Mouse (Mus musculus): Measurements from ENCODE around the gene Trpc2. TPM values are rescaled to one million over a fixed set of nuclear protein-coding genes. Genes with fewer than 3 reads are reported as not detected.
A peak's percentile ranks its signal among the peaks of the same experiment; 100 is the strongest.

Gene Trpc2
- polyA plus RNA-seq, 1 experiment from 2014 or later = 0.17 TPM

DNA sequence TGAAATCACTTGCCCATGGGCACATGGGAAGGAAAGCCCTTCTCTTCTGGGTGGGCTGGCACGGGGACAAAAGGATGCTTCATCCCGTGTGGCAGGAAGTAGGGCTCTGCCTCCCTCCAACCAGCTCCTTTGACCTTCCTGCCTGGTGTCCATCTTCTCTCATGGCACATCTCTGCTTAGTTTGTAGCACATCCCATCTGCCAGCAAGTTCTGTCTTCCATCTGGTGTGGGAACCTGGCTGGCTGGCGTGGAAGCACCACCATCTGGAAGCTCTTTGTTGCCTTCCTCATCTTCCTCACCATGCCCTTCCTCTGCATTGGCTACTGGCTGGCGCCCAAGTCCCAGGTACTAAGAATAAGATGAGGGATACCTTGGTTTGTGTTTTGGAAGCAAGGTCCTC is 4.4 kb downstream of the Trpc2 start:
- Histone ChIP-seq H3K4me2 (ENCODE audit: low read depth, low read length) (no peak overlapping the region), H3K27ac (ENCODE audit: low read length) (no peak overlapping the region), H3K27me3 (ENCODE audit: control insufficient read depth, insufficient read depth, low read length) (no peaks in the 10 kb centered on the region), H3K9ac (ENCODE audit: low read length) (no peak overlapping the region), H3K9me3 (replicated peaks; ENCODE audit: control insufficient read depth, low read length) (no peaks in the 10 kb centered on the region; the same call in 1 of the 2 replicates), H3K4me3 (ENCODE audit: low read length) (no peak overlapping the region), H3K36me3 (ENCODE audit: control insufficient read depth, insufficient read depth) (peaks cover 9% of the 10 kb centered on the region), H3K4me1 (ENCODE audit: control insufficient read depth, insufficient read depth, low read length) (no peaks in the 10 kb centered on the region)
- WGBS = 94% methylated on average over 4 of the region's 4 CpGs
- no peak for ATAC-seq (replicated peaks; ENCODE audit: extremely low read depth, insufficient read depth, low FRiP score)

DNA sequence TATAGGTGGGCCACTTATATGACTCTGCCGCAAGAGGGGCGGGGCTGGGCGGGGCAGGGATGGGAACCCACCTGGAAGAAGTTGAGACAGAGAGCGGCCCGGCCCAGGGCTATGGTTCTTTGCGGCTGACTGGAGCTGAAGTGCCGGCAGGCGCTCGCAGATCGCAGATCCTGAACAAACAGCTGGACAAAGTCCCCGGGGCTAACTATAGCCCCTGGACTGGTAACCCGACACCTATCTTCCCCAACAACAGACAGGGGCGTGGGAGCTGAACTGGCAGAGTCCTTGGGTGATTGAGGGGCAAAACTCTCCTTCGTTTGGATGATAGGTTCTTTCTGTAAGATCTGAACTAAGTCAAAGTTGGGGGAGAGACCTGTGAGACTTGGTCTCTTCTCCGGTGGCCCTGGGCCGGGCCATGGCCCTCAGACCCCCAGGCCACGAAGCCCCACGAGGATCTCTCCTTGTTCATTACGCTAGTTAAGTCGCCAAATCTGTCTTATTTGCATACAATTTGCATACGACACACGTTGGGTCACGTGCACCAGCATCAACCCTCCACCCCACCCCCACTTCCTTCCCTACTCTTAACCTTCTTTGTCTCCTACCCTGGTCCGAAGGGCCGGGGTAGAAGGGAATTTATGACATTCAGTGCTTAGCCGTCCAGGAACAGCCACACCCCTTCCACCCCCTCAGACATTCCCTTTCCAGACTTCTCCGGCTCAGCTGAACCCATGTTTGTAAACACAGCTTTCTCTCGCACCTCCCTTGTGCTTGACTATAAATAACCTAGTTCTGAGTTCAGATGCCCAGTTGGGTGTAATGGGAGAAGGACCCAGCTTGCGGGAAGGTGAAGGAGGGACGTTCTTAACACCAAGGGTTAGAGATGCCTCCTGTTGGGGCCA is 17.1 kb downstream of the Trpc2 start:
- 6% methylated on average over 30 of the region's 30 CpGs for WGBS
- H3K27me3 ChIP-seq (ENCODE audit: control insufficient read depth, insufficient read depth, low read length) = no peaks in the 10 kb centered on the region
- H3K4me1 ChIP-seq (ENCODE audit: control insufficient read depth, insufficient read depth, low read length) = peaks cover 17% of the 10 kb centered on the region
- H3K9ac ChIP-seq (ENCODE audit: low read length) = peak overlapping the region; percentile 11
- H3K9me3 ChIP-seq (replicated peaks; ENCODE audit: control insufficient read depth, low read length) = no peaks in the 10 kb centered on the region
- ATAC-seq (replicated peaks; ENCODE audit: extremely low read depth, insufficient read depth, low FRiP score) = peak; percentile 55
- peak overlapping the region; percentile 60 for H3K4me2 ChIP-seq (ENCODE audit: low read depth, low read length)
- no peaks in the 10 kb centered on the region for H3K36me3 ChIP-seq (ENCODE audit: control insufficient read depth, insufficient read depth)
- 0 out of 2 replicates have a peak overlapping the region, but pooled peaks have one; percentile 25 for H3K27ac ChIP-seq (ENCODE audit: low read length)
- peak overlapping the region; percentile 30 for H3K4me3 ChIP-seq (ENCODE audit: low read length)

DNA sequence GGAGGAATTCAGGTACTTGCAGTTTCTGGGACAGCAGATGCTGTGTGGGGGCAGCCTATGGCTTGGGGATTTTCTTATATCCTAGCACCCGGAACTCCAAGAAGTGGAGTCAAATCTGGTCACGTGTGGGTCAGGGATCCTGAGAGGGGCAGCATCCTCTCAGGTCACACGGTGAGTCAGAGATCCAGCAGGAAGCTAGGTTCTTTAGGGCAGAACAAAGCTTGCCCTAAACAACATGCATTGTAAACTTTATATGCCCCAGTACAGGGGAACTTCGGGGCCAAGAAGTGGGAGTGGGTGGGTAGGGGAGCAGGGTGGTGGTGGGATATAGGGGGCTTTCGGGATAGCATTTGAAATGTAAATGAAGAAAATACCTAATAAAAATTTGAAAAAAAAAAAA is 18.0 kb downstream of the Trpc2 start:
- WGBS = 69% methylated on average over 5 of the region's 5 CpGs
- Histone ChIP-seq H3K27ac (ENCODE audit: low read length) (0 out of 2 replicates have a peak overlapping the region, but pooled peaks have one; percentile 25), H3K4me2 (ENCODE audit: low read depth, low read length) (no peak overlapping the region)

DNA sequence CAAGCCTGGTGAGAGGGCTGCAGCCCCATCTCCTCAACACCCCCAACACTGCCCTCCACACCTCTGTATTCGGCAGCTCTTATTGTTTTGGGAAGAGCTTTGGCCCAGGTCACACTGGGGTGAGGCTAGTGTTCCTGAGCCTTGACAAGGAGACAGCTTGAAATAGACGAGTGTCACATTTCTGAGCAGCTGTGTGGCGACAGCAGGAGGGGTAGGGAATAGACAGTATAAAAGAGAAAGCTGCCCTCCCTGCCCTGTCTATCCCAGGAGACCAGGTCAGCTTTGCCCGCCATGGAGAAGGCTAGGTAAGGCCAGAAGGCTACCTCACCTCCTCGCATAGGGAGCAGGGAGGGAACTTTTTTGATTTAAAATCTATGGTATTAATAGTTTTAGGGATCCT is 18.6 kb downstream of the Trpc2 start, which contains the start of gene Art1:
TSS of gene Art1 (plus strand) at position 257 of the 400 bp plus-strand sequence.
- H3K4me3 ChIP-seq (ENCODE audit: low read length) = no peak within 1 kb of the TSS
- 52% methylated on average over 5 of the region's 5 CpGs for WGBS

More for the DNA sequence above, 18.0 kb downstream of the Trpc2 start:
- Histone ChIP-seq H3K27me3 (ENCODE audit: control insufficient read depth, insufficient read depth, low read length) (no peaks in the 10 kb centered on the region), H3K4me3 (ENCODE audit: low read length) (no peak overlapping the region), H3K9ac (ENCODE audit: low read length) (peak overlapping the region; percentile 21; the same call in 1 of the 2 replicates), H3K36me3 (ENCODE audit: control insufficient read depth, insufficient read depth) (no peaks in the 10 kb centered on the region), H3K9me3 (replicated peaks; ENCODE audit: control insufficient read depth, low read length) (no peaks in the 10 kb centered on the region), H3K4me1 (ENCODE audit: control insufficient read depth, insufficient read depth, low read length) (peaks cover 17% of the 10 kb centered on the region)
- ATAC-seq (replicated peaks; ENCODE audit: extremely low read depth, insufficient read depth, low FRiP score) = no peak

DNA sequence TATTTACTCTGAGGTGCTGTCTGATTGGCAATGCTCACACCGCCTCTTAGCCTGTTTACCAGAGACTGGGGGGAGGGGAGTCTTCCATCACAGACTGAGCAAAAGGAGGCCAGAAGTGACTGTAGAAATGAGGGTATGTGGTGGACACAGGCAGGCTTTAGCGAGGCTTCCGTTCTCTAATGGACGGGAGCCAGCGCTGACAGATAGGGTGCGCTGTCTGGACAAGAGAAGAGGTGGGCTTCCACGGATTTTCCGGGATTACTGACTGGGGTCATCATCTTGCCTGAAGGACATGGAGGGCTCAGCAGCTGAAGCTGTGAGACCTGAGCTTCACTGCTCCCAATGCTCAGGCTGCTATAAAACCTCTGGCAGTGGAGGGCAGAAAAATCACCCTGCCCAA is 19.3 kb downstream of the Trpc2 start:
- no peaks in the 10 kb centered on the region for H3K36me3 ChIP-seq (ENCODE audit: control insufficient read depth, insufficient read depth)
- H3K4me2 ChIP-seq (ENCODE audit: low read depth, low read length) = no peak overlapping the region
- H3K4me3 ChIP-seq (ENCODE audit: low read length) = no peak overlapping the region
- H3K27me3 ChIP-seq (ENCODE audit: control insufficient read depth, insufficient read depth, low read length) = no peaks in the 10 kb centered on the region
- H3K27ac ChIP-seq (ENCODE audit: low read length) = no peak overlapping the region
- H3K4me1 ChIP-seq (ENCODE audit: control insufficient read depth, insufficient read depth, low read length) = peaks cover 22% of the 10 kb centered on the region
- WGBS = 50% methylated on average over 8 of the region's 8 CpGs
- H3K9me3 ChIP-seq (replicated peaks; ENCODE audit: control insufficient read depth, low read length) = no peaks in the 10 kb centered on the region
- ATAC-seq (replicated peaks; ENCODE audit: extremely low read depth, insufficient read depth, low FRiP score) = no peak
- H3K9ac ChIP-seq (ENCODE audit: low read length) = no peak overlapping the region

More for the DNA sequence above, 18.6 kb downstream of the Trpc2 start, which contains the start of gene Art1:
- no peaks in the 10 kb centered on the region for H3K27me3 ChIP-seq (ENCODE audit: control insufficient read depth, insufficient read depth, low read length)
- H3K36me3 ChIP-seq (ENCODE audit: control insufficient read depth, insufficient read depth) = no peaks in the 10 kb centered on the region
- peak within 1 kb of the TSS; percentile 21; the same call in 1 of the 2 replicates for H3K9ac ChIP-seq (ENCODE audit: low read length)
- ATAC-seq (replicated peaks; ENCODE audit: extremely low read depth, insufficient read depth, low FRiP score) = no peak
- no peaks in the 10 kb centered on the region for H3K9me3 ChIP-seq (replicated peaks; ENCODE audit: control insufficient read depth, low read length)
- peaks cover 17% of the 10 kb centered on the region for H3K4me1 ChIP-seq (ENCODE audit: control insufficient read depth, insufficient read depth, low read length)
- H3K4me2 ChIP-seq (ENCODE audit: low read depth, low read length) = peak within 1 kb of the TSS; percentile 60
- 0 out of 2 replicates have a peak within 1 kb of the TSS, but pooled peaks have one; percentile 25 for H3K27ac ChIP-seq (ENCODE audit: low read length)

DNA sequence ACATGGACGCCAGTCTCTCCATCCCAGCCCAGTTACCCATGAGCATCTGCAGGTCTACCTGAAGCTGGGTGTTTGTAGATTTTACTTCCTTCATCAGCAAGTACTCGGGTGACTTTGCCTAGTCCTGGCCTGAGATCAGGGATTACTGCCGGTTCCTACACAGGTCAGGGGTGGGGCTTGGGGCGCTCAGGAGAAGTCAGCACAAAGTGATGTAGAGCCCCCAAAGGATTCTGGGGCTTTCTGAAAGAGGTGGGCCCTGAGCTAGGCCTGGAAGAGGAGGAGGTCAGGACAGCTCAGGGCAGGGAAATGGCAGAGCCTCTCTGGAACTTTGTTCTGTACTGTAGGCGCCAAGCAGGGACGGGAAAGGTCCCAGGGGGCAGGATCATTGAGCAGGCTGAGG is 19.8 kb downstream of the Trpc2 start:
- Histone ChIP-seq H3K9ac (ENCODE audit: low read length) (no peak overlapping the region), H3K36me3 (ENCODE audit: control insufficient read depth, insufficient read depth) (no peaks in the 10 kb centered on the region), H3K27ac (ENCODE audit: low read length) (no peak overlapping the region), H3K4me3 (ENCODE audit: low read length) (no peak overlapping the region), H3K9me3 (replicated peaks; ENCODE audit: control insufficient read depth, low read length) (no peaks in the 10 kb centered on the region), H3K4me1 (ENCODE audit: control insufficient read depth, insufficient read depth, low read length) (peaks cover 22% of the 10 kb centered on the region), H3K4me2 (ENCODE audit: low read depth, low read length) (no peak overlapping the region), H3K27me3 (ENCODE audit: control insufficient read depth, insufficient read depth, low read length) (no peaks in the 10 kb centered on the region)
- 51% methylated on average over 6 of the region's 6 CpGs for WGBS
- no peak for ATAC-seq (replicated peaks; ENCODE audit: extremely low read depth, insufficient read depth, low FRiP score)

DNA sequence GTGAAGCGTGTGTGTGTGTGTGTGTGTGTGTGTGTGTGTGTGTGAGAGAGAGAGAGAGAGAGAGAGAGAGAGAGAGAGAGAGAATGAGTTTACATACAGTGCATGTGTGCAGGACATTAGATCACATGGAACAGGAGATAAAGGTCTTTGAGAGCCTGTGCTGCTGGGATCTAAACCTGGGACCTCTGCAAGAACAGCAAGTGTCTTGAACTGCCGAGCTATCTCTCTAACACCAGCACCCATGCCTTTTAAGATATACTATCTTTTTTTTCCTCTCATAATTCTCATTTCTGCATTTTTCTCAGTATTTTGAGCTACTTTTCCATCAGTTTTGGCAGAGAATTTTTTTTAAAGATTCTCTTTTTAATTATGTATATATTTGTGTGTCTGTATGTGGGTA is 20.6 kb downstream of the Trpc2 start:
- H3K4me1 ChIP-seq (ENCODE audit: control insufficient read depth, insufficient read depth, low read length) = peaks cover 22% of the 10 kb centered on the region
- no peaks in the 10 kb centered on the region for H3K9me3 ChIP-seq (replicated peaks; ENCODE audit: control insufficient read depth, low read length)
- H3K9ac ChIP-seq (ENCODE audit: low read length) = no peak overlapping the region
- H3K27ac ChIP-seq (ENCODE audit: low read length) = no peak overlapping the region
- 58% methylated on average over 2 of the region's 2 CpGs for WGBS
- no peaks in the 10 kb centered on the region for H3K27me3 ChIP-seq (ENCODE audit: control insufficient read depth, insufficient read depth, low read length)
- ATAC-seq (replicated peaks; ENCODE audit: extremely low read depth, insufficient read depth, low FRiP score) = no peak
- H3K4me2 ChIP-seq (ENCODE audit: low read depth, low read length) = no peak overlapping the region
- no peak overlapping the region for H3K4me3 ChIP-seq (ENCODE audit: low read length)
- no peaks in the 10 kb centered on the region for H3K36me3 ChIP-seq (ENCODE audit: control insufficient read depth, insufficient read depth)

DNA sequence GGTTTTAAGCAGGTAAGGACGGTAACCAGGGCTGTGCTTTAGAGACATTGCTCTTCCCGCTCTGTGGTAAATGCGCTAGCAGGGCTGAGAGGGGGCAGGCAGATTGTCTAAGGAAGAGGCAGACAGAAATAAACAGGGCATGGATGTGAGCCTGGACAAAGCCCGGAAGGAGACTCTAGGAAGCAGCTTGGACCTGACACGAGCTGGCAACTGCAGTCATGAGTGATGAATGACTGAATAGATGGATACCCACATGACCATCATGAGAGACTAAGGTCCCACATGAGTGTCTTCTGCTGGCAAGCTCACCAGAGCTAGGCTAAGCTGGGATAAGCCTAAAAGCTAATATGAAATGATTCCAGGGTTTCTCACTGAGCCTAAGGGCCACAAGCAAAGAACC is 21.2 kb downstream of the Trpc2 start:
- ATAC-seq (replicated peaks; ENCODE audit: extremely low read depth, insufficient read depth, low FRiP score) = no peak
- H3K4me2 ChIP-seq (ENCODE audit: low read depth, low read length) = no peak overlapping the region
- no peak overlapping the region for H3K27ac ChIP-seq (ENCODE audit: low read length)
- WGBS = 57% methylated on average over 5 of the region's 5 CpGs
- no peak overlapping the region for H3K9ac ChIP-seq (ENCODE audit: low read length)
- no peaks in the 10 kb centered on the region for H3K9me3 ChIP-seq (replicated peaks; ENCODE audit: control insufficient read depth, low read length)
- H3K36me3 ChIP-seq (ENCODE audit: control insufficient read depth, insufficient read depth) = no peaks in the 10 kb centered on the region
- no peak overlapping the region for H3K4me3 ChIP-seq (ENCODE audit: low read length)
- H3K4me1 ChIP-seq (ENCODE audit: control insufficient read depth, insufficient read depth, low read length) = peaks cover 22% of the 10 kb centered on the region
- no peaks in the 10 kb centered on the region for H3K27me3 ChIP-seq (ENCODE audit: control insufficient read depth, insufficient read depth, low read length)

DNA sequence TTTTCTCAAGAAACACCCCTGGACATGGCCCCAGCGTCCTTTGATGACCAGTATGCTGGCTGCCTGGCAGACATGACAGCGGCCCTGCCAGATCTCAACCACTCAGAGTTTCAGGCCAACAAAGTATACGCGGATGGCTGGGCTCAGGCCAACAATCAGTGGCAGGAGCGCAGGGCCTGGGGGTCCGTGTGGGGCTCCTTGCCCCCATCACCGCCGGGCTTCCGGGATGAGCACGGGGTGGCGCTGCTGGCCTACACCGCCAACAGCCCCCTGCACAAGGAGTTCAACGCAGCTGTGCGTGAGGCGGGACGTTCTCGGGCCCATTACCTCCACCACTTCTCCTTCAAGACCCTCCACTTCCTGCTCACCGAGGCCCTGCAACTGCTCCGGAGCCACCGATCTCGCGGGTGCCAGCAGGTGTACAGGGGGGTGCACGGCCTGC is 23.8 kb downstream of the Trpc2 start:
- peak overlapping the region; percentile 70 for H3K4me2 ChIP-seq (ENCODE audit: low read depth, low read length)
- peak; percentile 43 for ATAC-seq (replicated peaks; ENCODE audit: extremely low read depth, insufficient read depth, low FRiP score)
- H3K4me3 ChIP-seq (ENCODE audit: low read length) = peak overlapping the region; percentile 44
- H3K9ac ChIP-seq (ENCODE audit: low read length) = peak overlapping the region; percentile 70
- no peaks in the 10 kb centered on the region for H3K27me3 ChIP-seq (ENCODE audit: control insufficient read depth, insufficient read depth, low read length)
- H3K36me3 ChIP-seq (ENCODE audit: control insufficient read depth, insufficient read depth) = no peaks in the 10 kb centered on the region
- H3K9me3 ChIP-seq (replicated peaks; ENCODE audit: control insufficient read depth, low read length) = no peaks in the 10 kb centered on the region
- peaks cover 5% of the 10 kb centered on the region; the same call in 1 of the 2 replicates for H3K4me1 ChIP-seq (ENCODE audit: control insufficient read depth, insufficient read depth, low read length)
- WGBS = 9% methylated on average over 23 of the region's 23 CpGs
- no peak overlapping the region for H3K27ac ChIP-seq (ENCODE audit: low read length)

Measured in heart, embryonic 16.5 days (tissue).